Mouse (Mus musculus): ENCODE results near the gene Mucl2. TPM values are rescaled to one million over a fixed set of nuclear protein-coding genes. Genes with fewer than 3 reads are reported as not detected.

The Mucl2 gene
- polyA plus RNA-seq (2015; fragmentation: Nextera tagmentation; extraction: Ambion mirVana), result not detected in 2 replicates

GRCm38 (mm10) chr15:103899212-103899611 is at the start of gene Mucl2:
TSS of gene Mucl2 (minus strand) at chr15:103899312.

Other genes with a start within 250 kb of the Mucl2 start
- not detected in 2 replicates for gene Mucl1, start 143.8 kb downstream of the Mucl2 start, polyA plus RNA-seq (2015; fragmentation: Nextera tagmentation; extraction: Ambion mirVana)

Measured in spleen, postnatal 0 days (tissue).